Mouse (Mus musculus): ENCODE results near the gene Ubl3.

Gene Ubl3

DNA sequence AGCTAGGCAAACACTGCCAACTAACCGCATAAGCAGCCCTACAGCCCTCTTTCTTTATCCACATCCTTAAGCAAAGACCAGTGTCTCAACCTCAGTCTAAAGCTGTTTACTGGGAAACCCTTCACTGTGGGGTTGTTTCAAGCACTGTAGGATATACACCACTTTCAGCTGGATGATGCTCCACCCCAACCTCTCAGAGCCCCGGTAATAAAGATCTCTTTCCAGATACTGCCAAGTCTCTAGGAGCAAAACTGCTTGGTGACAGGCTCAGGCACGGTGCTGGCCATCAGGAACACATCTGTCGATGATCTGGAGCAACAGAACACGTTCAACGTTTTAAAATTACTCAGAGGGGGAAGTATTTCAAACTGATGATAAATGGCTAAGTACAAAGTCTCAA, 25.0 kb downstream of the Ubl3 start:
- no peak for DNase-seq (ENCODE audit: low read depth, low spot score)

DNA sequence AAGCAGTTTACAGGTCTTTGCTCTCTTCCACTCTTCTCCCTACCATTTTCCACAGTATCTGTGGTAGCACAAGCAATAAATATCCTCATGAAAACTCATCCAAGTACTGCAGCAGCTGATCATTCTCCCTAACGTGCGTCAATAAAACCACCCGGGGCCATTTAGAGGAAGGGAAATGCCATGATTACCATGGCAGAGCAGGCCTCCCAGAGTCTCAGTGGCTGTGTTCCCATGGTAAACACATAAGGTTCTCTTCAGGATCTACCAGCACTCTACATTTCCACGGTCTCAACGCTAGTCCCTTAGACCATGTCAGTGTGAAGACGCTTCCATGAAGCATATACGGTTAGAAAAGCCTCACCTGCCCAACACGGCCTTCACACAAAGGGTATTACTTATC, 26.0 kb downstream of the Ubl3 start:
- no peak for DNase-seq (ENCODE audit: low read depth, low spot score)

DNA sequence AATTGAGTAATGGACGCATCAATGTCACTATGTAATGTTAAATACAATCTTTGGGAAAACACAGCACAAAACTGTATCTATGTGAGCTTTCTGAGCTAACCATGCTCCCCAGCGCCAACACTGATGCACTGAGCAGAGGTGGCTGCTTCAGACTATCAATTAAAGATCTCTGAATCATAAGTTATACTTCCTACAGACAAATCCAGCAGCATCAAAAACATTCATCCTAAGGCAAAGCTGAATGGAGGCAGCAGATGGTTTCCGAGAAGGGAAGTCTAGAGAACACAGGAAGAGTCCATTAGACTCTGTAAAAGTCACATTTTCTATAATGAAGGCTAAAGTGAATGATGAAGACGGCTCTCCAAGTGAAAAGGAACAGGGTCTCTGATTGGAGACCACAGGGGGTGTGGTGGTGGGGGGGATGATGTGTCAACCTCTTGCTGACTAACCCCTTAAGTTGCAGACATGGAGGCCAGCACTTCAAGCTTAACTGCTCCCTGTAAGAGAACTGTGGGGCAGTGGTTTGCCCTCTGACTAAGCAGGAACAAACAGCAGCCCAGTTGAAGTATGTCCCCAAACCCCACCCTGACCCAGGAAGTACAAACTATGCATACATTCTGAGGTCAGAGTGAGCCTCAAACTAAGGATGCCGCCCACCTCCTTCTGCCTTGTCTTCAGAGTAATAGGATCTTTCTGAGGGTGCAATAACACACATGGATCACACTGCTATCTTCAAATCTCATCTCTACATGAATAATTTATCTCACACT, 29.2 kb downstream of the Ubl3 start:
- DNase-seq (ENCODE audit: low read depth, low spot score) = no peak

DNA sequence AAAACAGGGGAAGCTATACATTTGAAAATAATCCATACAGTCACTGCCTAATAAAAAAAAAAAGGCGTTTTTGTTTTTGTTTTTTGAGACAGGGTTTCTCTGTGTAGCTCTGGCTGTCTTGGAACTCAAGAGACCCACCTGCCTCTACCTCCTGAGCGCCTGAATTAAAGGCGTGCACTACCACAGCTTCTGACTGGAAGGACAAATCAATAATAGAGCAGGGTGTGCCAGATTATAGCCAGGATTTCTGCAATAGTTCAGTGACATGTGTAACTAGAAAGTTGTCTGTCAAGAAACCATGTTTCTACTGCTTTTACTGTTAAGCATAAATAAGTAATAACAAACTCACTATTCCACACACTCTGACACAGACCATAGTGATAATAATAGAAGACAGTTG, 30.2 kb downstream of the Ubl3 start:
- no peak for DNase-seq (ENCODE audit: low read depth, low spot score)

DNA sequence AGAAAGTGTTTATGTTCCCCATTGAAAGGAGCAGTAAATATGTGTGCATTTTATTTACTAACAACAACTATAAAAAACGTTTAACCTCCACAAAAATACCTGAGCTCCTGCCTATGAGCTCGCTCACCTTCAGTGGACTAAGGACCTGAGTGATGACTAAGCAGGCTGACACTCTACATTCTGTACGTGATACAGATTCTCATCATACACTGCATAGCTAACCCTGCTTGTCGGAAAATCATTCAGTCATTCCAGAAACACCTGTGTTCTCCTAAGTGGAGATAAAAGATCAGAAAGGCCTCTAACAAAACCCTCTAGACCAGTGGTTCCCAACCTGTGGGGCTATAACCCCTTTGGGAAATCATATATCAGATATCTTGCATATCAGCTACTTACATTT, 35.1 kb downstream of the Ubl3 start:
- no peak for DNase-seq (ENCODE audit: low read depth, low spot score)

DNA sequence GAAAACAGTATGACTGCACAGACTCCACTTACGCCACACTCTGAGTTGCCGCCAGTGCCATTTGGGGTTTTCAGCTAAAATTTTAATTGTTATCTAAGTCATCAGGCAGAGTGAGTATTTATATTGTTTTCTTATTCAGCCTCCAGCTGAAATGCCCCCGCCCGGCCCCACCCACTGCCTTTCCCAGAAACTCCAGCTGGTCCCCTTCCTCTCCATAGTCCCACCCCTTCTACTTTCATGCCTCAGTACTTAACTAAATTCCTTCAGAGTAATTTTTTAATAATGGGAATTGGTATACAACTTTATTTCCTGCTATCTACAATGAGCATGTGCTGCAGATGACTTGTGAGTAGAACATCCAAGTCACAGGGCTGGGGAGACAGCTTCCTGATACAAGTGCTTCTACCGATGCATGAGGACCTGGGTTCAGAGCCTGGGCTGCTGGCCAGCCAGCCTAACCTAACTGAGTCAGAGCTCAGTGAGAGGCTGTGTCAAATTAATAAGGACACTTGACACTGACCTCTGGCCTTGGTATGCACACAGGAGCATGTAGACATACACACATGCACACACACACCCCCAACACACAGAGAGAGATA, 40.4 kb downstream of the Ubl3 start:
- DNase-seq (ENCODE audit: low read depth, low spot score) = no peak

DNA sequence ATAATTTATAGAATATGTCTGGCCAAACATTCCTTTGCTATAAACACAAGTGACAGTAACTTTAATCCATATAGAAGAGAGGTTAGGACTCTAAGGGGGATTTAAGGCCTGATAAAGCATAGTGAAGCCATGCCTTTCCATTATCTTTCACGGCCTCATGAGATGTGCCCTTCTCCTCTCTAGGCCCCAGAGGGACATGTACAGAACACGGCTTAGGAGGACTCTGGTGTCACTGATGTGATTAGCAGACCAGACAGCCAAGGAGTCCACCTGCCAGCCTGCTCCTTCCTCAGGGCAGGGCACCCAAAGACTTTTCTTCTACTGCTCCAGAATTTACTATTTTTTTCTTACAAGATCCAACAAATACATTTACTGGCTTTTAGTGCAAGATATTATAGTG, 42.3 kb downstream of the Ubl3 start:
- no peak for DNase-seq (ENCODE audit: low read depth, low spot score)

DNA sequence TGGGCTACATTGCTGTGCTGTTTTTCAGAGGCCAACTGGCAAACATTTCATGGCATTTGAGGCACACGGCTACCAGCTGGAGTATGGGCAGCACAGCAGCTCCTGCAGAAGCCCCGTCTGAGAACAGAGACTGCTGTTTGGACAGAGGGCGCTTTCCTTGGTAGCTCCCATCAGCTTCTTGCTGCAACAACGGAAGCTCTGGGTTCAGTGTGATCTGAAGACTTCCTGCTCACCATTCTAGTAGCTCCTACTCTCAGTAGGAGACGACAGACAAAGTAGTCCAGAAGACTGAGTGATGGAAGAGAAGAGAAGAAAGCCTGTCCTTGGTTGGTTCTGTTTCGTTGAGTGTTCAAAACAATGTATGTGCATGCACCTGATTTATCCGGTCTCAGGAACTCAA, 42.9 kb downstream of the Ubl3 start:
- peak; percentile 57 for DNase-seq (ENCODE audit: low read depth, low spot score)

DNA sequence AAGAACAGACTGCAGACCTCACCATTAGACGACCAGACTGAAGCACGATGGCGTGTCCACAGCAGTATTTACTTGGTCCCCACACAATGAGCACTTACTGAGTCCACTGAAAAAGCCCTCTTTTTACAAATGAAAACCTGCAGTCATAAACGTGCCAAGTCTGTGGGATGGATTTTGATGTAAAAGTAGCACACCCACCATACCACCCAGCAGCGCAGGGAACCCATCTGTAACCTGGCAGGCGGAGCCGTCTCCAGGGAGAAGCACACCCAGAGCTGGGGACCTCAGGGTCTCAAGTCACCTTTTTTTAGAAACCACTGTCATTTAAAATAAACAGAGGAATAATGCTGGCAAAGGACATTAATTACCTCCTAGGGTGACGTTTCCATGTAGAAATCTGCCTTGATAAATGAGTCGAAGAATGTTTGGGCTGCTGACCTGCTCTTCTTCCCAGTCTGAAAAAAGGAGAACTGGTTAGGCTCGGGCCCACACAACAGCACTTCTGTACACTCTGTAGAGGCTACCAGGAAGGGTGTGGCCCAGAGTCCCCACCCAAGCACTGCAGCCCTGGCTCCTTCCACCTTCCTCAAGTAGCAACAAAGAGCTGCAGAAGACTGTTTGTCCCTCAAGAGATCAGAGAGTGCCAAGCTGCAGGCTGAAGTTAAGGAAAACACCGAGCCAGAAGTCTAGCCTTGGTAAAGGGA, 43.5 kb downstream of the Ubl3 start:
- DNase-seq (ENCODE audit: low read depth, low spot score) = no peak

DNA sequence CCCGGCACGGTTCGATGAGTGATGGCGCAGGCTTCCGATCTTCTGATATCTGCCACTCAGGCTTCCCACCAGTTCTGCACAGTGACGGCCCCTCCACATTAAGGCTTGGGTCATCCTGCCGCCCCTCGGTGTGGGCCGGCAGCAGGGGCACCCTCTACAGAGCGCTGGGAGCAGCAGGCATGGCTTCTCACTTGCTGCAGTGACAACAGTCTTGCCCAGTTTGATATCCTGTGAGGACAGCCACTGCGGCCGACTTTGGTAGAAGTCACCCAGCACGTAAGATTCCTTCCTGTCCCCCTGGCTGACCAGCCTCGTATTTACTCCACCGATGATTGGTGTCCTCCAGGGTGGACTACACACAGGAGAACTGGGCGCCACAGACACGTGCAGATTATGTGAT, 47.2 kb downstream of the Ubl3 start:
- DNase-seq (ENCODE audit: low read depth, low spot score) = no peak

DNA sequence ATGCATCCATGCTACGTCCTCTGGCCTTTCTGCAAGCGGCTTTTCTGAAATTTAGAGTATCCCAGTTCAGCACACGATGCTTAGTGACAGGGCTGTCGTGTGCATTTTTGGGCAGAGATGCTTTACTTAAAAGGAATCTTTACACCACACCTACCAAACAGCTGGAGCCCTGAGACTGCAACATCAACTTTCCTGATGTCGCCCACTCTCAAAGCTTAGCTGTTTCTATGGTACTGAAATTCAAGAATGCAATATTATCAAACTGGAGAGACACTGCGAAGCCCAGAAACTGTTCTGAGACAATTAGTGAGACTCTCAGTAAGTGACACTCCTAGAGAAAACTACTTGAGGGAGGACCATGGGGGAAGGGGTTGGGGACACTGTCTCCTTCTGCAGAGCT, 50.4 kb downstream of the Ubl3 start:
- DNase-seq (ENCODE audit: low read depth, low spot score) = no peak

DNA sequence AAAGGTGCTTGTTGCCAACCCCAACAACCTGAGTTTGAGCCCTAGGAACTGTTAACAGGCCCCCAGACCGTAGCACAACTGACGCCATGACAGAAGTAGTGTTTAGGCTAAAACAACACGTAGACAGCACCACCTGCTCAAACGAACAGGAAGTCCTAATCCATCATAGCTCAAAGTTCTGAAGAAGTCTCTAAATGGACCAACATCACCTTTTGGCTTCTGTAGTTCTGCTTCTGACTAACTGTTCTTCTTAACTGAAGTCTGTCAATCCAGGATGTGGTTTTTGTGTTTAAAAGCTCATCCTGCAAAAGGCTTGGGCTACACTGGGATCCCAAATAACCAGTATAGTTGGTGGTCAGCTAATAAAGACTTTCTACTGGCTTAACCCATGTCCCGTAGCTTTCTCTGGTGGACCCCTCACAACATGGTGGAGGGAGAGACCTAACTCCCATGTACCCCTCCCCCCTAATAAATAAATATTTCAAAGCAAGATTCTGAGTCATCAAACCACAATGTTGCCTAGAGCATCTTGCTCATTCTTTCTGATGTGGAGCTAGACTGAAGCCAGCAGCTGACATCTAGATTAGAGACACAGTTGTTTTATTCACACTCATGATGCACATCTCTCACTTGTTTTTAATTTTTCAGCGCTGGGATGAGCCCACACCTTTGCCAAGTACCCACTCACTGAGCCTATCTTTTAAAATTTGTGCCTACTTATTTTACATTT, 51.2 kb downstream of the Ubl3 start:
- peak; percentile 84 for DNase-seq (ENCODE audit: low read depth, low spot score)

DNA sequence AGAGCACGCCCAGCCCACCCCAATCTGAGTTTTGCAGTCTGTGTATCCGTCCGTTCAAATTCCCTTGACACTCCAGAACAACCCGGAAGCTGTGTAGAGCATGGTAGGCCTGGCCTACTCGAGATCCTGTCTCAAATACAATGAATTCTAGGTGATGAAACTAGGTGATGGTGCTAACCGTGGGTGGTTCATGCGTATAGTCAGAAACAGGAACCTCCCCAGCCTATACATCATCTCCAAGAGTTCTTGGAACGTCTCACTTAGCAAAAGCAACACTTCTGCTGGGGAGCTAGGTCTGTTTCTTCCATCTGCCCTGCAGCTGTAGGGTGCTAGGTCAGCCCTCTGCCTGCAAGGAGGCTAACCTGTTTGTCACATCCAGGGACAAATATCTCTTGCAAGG, 52.1 kb downstream of the Ubl3 start:
- DNase-seq (ENCODE audit: low read depth, low spot score) = peak; percentile 35

DNA sequence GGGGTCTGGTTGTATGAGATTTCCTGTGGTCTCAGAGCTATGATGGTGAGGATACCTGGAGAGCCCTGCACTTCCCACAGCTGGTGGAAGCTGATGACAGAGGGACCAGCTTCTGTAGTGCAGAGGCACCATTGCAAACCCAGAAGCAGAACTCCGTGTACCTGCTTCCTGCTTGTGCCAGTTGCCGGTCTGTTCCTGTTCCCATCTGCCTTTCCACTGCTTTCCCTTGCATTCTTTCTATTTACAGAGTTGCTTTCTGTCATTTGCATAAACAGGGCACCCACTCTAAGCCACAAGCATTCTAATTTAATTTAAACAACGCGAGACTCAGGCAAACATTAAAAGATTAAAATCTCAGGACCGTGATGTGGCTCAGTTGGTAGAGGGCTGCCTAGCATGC, 53.0 kb downstream of the Ubl3 start:
- no peak for DNase-seq (ENCODE audit: low read depth, low spot score)

DNA sequence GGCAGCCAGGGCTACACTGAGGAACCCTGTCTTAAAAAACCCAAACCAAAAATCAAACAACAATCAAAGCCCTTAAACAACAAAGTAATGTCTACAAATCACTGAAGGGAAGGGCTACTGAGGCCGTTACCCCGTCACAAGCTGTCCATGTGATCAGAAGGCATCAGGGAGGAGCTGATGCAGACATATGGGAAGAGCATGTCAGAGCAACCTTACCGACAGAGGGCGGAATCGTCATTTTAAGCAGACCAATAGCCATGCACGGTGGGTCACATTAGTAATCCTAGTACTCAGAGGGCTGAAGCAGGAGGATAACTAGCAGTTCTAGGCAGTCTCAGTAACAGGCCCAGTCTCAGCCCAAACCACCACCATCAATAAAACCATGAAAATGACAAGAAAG, 56.6 kb downstream of the Ubl3 start:
- no peak for DNase-seq (ENCODE audit: low read depth, low spot score)

DNA sequence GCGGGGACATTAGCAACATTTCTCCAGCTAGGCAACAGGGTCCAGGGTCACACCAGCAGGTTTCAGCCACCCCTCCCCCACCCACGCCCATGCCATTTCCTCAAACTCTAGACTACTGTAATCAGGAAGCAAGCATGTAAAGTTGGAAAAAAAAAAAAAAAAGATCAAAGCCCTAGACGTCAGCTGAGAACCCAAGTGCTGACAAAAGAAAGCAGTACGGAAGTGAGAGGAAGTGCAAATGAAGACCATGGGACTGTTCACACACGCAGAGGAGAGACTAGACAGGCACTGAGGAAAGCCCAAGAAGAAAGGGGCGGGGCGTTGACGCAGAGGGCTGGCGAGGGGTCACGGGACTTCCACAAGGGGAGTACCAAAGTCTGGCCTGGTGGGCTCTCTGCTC, 57.4 kb downstream of the Ubl3 start:
- peak; percentile 92 for DNase-seq (ENCODE audit: low read depth, low spot score)

DNA sequence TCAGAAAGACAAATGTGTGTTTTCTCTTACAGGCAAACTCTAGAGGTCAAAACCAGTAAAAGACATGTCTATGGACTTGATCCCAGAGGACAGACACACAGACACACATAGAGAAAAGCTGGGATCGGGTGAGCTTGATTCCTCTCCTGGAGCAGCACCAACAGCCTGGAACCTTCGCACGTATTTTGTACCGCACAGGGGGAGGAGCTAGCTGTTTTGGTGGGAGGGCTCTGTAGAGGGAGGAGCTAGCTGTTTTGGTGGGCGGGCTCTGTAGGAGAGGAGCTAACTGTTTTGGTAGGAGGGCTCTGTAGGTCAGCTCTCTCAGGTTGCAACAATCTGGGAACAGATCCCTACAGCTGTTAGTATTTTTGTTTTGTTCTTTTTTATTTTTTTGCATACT, 58.3 kb downstream of the Ubl3 start:
- no peak for DNase-seq (ENCODE audit: low read depth, low spot score)

DNA sequence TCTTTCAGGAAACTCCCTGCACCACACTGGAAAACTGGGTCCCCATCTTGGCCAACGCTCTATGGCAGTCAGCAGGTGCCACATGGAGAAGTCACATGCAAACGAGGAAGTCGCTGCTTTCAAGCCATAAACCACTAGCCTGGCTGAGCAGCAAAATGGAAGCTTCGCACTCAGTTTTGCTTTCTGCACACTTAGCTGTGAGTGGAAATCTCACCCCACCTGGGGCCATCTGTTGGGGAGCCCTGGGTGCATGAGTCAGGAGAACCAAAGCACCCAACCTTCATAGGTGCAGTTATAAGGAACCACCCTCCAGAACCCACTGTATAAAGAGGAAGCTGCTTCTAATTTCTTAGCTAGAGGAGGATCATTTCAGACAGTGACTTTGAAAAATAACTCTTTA, 59.6 kb downstream of the Ubl3 start:
- no peak for DNase-seq (ENCODE audit: low read depth, low spot score)

DNA sequence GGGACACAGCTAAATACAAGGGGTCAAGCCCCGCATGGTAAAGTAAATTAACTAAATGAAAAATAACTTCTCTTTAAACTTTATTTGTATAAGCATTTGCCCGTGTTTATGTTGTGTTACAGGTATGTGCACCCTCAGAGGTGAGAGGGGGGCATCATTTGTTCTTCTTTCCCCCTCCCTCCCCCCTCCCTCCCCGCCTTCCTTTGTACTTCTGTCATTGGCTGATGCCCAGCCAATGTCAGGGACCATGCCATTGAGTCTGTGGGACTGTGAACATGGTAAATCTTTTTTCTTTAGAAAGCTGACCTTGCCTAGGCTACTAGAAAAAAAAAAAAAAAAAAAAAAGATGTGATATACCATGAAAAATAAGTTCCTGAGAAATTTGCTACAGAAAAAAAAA, 62.2 kb downstream of the Ubl3 start:
- DNase-seq (ENCODE audit: low read depth, low spot score) = no peak

DNA sequence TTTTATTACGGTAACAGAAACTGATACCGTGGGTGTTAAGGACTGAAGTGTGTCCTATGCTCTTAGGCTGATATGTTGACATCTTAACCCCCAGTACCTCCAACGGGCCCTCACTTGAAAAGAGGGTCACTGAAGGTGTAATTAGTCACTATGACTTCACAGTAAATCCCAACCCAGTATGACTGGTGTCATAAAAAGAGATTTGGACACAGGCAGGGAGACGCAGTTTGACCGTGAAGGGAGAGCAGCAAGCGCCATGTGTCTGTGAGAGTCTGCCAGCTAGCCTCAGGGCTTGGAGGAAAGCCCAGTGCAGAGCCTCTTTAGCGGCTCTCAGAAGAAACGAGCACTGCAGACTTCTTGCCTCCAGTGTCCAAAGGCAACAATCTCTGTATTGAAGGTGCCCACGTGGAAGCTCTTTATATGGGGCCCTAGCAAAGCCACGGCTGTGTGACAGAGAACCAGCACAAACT, 62.8 kb downstream of the Ubl3 start:
- DNase-seq (ENCODE audit: low read depth, low spot score) = no peak

DNA sequence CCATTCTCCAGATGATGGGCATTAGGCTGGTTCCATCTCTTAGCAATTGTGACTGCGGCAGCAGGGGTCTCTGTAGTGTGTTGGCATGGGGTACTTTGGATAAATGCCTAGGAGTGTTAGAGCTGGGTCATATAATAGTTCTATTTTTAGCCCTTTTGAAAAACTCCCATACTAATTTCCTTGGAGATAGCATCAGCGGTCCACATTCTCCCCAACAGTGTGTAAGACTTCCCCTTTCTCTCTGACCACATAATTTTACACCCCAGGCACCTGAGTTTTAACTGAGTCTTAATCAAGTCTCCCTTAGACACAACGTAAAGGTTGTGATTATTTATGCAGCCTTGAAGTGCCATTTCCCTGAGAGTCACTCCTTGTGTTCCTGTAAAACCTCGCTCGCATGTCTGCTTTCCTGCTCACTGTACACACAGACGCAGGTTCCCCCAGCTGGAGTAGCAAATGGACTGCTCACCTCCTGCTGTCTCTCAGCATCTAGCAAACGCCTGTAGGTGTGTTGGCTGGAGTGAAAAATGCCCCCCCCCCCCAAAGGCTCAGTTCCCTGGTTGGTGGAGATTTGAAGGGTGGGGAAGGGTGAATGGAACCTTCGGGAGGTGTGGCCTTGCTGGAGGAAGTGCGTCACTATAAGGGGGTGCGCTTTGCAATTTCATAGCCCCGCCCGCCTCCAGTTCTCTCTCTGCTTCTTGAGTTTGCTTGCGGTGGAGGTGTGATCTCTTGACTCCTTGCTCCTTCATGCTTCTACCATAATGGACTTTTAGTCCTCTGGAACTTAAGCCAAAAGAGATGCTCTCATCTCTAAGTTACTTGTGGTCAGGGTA, 63.5 kb downstream of the Ubl3 start:
- DNase-seq (ENCODE audit: low read depth, low spot score) = peak; percentile 89

Measured in CD4-positive helper T cell, adult 2 months (primary cell).